Mouse (Mus musculus): Measurements from ENCODE around the gene Jph3.

Jph3 gene

GRCm38 (mm10) chr8:121786542-121786941 lies 57.1 kb downstream of the Jph3 start:
- DNase-seq (ENCODE audit: low spot score in 2 of 2): no peak

DNA sequence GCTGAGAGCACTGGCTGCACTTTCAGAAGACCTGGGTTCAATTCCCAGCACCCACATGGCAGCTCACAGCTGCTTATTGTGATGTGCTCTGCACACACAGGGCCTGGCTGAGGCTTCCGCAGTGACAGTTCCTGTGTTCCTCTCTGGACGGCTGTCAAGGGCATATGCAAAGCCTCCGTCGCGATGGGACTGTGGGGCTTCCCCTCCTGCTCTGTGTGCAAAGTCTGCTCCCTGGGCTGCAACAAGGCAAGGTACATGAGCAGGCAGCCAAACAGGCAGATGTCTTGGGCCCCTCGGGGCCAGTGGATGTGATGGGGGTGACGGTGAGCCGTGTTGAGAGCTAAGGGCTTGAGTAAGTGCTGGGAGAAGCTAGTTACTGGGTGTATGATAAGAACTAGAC lies 59.4 kb downstream of the Jph3 start:
- no peak for DNase-seq (ENCODE audit: low spot score in 2 of 2)

DNA sequence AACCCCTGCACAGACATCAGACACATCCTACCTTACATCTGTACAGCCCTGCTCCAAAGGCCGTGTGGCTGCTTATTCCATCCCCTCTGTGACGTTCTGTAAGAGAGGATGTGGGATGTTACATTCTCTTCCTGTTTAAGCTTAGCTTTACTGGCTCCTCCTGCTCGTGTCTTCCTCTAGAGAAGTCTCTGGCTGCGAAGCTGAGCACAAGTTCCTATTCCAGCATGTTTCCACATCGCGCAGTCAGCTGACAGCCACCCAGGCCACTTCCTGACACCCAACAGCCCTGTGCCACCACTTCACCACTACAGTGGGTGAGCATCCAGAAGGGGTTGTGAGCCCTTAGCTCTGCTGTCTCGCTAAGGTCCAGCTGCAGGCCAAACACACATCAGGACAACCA lies 62.7 kb downstream of the Jph3 start:
- DNase-seq (ENCODE audit: low spot score in 2 of 2): no peak

DNA sequence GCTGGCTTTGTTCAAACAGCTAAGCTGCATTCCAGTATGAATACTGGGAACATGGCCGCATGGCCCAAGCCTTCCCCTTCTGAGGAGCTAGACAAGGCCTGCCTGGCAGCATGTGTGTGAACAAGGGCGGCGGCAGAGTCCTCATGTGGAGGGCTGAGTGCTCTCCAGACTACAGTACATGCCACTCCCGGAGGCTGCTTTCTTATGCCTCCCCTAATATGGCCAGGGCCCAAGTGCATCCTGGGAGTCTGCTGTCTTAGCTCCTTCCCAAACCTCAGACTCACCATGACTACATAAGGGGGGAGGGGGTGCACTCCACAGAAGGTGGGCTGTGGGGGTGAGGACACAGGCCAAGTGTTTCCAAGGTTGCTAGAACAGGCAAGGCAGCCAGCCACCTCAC lies 63.2 kb downstream of the Jph3 start:
- DNase-seq (ENCODE audit: low spot score in 2 of 2): no peak

- DNase-seq (ENCODE audit: low spot score in 2 of 2): no peak
These were observed 64.7 kb downstream of the Jph3 start for GRCm38 (mm10) chr8:121794151-121794550.

DNA sequence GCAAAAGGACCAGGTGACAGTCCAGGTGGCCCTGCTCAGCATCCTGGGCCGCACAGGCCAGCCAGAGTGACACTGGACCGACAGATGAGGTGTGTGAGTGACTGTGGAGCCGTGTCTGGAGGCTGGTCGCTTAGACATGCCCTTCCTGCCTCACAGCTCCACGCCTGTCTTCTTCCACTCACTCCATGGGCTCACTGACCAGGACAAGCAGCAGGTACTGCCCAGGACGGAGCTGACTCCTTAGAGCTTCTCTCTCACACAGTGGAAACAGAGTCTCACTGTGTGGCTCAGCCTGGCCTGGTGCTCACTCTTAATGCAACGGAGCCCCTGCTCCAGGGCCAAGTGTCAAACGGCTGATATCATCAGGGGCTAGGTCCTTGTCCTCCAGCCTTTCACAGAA lies 66.0 kb downstream of the Jph3 start:
- DNase-seq (ENCODE audit: low spot score in 2 of 2): no peak

- no peak for DNase-seq (ENCODE audit: low spot score in 2 of 2)
These were observed 67.0 kb downstream of the Jph3 start for GRCm38 (mm10) chr8:121796406-121796805.

DNA sequence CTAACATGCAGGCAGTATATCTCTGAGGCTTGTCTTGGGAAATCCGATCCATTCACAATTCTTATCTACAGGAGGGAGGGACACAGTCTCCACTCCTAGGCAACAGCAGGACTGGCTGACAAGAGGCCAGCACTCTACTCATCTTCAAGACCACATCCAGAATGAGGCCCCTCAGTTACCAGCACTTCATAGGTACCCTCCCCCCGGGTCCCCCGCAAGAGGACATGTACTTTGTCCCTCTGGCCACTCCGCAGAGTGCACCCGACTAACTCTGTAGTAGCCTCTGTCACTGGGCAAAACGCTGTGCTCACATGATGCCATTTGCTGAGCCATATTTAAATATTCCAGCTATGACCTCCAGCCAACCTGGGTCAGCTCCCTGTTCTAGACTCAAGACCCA lies 69.0 kb downstream of the Jph3 start:
- no peak for DNase-seq (ENCODE audit: low spot score in 2 of 2)

DNA sequence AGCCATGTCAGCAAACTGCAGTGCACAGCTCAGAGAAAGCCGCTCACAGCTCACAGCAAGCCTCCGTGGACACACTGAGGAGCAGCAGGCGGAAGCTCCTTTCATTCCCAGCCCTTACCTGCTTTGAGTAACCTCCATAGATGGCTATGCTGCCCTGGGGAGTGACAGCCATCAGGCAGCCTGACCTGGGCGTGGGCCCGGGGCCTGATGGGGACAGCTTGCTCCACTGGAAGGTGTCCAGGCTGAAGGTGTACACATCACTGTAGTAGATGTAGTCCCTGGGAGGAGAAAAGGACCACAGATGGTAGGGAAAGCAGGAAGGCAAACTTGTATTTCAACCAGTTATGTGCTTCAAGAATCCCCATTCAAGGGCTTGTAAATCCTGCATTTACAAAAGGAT lies 75.4 kb downstream of the Jph3 start:
- DNase-seq (ENCODE audit: low spot score in 2 of 2): no peak

DNA sequence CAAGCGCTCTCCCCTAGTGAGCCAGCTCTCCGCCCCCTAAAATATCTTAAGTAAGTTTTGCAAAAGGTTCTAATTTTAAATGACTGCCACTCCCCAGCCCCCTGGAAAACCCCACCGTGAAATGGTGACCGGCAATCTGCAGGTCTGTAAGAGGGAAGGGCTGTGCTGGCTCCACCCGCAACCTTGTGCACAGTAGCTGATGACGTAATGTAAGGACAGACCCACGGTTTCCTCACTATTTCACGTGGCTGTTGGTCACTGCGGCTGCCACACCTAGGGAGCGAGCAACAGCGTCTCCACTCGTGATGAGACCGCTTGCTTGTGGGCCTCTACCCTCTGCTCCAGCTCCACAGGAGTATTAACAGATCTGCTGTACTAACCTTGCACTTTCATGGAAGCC lies 76.7 kb downstream of the Jph3 start:
- DNase-seq (ENCODE audit: low spot score in 2 of 2): no peak

GRCm38 (mm10) chr8:121808032-121808431 lies 78.6 kb downstream of the Jph3 start:
- no peak for DNase-seq (ENCODE audit: low spot score in 2 of 2)

DNA sequence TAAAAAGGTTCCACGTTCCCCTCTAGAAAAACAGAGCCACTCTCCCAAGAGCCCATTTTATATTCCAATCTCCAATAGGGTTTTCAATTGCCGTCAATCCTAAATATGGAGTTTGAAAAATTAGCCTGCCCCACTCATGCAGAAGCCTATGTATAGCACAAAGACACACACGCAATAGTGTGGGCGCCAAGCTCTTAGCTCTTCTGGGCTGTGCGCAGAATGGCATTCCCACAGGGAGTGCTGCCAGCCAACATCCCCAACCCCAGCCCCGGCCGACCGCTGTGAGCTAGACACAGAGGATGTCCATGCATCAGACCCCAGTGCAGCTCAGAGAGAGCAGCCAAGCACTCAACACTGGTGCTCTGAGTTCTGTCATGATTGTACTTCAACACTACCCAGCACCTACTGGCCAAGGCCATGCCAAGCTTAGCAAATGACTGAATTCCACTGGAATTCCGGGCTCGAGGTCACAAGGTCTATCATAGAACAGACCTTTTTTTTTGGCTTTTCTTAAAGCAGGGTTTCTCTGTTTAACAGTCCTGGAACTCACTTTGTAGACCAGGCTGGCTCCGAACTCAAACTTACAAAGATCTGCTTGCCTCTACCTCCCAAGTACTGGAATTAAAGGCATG lies 80.2 kb downstream of the Jph3 start:
- no peak for DNase-seq (ENCODE audit: low spot score in 2 of 2)

DNA sequence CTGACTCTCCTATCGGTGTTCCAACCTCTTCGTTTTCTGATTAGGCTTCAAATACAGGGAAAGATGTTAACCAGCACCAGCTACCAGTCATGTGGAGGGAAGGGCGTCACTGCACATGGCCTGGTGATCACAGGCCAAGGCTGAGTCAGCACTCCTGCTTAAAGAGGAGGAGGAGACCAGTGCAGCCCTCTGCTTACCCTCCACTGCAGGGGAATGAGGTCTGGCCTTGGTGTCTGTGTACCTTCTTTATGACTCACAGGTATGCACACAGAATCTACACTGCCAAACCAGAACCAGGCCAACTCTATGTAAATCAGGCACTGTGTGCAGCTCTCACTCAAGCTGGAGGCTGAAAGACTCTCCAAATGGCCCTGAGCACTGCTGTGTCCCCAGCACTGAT lies 82.1 kb downstream of the Jph3 start:
- DNase-seq (ENCODE audit: low spot score in 2 of 2): no peak

DNA sequence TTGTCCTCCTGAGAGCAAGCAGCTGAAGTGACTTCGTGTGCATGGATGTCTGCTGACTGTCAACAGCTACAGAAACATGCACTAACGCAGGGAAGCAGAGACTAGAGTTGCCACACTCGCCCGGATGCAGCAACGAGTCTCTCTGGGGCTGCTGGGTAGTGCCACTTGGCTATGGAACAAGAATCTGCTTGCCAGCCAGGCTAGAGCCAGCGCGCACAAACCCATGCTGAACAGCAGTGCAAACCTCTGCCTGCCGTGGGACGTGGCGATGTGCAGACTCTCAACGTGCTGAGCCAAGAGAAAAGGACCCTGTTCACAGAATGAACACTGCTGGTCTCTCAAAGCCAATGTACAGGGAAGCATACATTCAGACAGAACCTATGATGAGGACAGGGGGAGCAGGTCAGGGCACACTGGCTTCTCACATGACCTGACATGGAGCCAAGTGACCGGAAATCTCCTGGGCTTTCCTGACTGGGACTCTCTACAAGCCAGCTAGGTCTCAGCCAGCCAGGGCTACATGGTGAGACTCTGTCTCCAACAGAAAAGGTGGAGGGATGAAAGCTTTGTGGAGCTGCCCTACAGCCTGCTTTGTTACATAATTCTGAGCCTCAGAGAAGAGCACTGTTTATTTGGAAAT lies 82.6 kb downstream of the Jph3 start:
- DNase-seq (ENCODE audit: low spot score in 2 of 2): no peak

DNA sequence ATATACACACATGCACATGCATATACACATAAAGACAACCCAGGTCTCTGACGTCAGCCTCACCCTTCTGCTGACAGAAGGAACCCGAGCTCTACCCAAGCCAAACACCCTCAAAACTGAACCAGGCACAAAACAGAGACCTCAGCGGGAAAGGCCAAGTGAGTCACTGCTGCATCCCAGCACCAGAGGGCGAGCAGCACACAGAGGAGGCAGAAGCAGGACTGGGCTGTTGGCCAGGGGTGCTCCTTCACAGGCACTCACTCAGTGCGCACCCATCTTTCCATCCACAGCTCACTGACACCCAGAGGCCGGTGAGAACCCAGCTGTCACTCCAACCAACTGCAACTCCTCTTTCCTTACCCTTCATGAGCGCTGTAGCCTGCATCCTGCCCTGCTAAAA lies 88.8 kb downstream of the Jph3 start:
- peak in 1 of 2 experiments; percentile 6 for DNase-seq (ENCODE audit: low spot score in 2 of 2)

DNA sequence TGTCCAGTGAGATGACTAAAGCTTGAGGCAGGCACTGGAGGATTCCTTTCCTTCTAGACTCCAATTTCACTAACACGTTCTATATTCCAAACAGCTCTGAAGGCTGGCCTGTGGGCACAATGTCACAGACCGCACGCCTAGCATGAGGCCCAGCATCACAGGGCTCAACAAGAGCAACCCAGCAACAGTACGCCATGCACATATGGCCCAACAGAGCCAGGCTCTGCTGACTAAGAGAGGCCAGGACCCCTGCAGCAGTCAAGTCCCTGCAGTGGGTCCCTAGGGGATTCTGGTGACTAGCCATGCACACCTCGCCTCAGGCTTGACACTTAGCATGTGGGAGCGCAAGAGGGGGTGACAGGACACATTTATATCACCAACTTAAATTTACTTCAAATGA lies 91.4 kb downstream of the Jph3 start:
- no peak for DNase-seq (ENCODE audit: low spot score in 2 of 2)

DNA sequence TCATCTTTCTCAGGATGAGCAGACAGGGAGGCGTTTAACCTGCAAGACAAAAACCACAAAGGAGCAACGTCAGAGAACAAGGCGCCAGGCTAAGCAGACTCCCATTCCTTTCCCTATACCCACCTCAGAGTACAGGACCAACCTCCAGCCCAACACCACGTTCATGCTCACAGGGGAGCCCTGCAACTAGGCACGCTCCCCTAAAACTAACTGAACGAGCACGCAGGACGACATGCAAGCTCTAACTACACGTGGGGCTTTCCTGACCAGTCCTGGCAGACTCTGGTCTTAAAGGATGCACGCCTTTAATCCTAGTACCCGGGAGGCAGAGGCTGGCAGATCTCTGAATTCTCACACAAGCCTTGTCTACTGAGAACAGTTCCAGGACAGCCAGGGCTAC lies 91.9 kb downstream of the Jph3 start:
- DNase-seq (ENCODE audit: low spot score in 2 of 2): peak in 1 of 2 experiments; percentile 0

- no peak for DNase-seq (ENCODE audit: low spot score in 2 of 2)
These were observed 92.3 kb downstream of the Jph3 start for GRCm38 (mm10) chr8:121821770-121822169.

- peak in 1 of 2 experiments; percentile 1 for DNase-seq (ENCODE audit: low spot score in 2 of 2)
These were observed 98.3 kb downstream of the Jph3 start for GRCm38 (mm10) chr8:121827726-121828125.

- DNase-seq (ENCODE audit: low spot score in 2 of 2): peak in 1 of 2 experiments; percentile 2
These were observed 99.1 kb downstream of the Jph3 start for GRCm38 (mm10) chr8:121828376-121829023.

- peak; percentile 81 to 90 for DNase-seq (ENCODE audit: low spot score in 2 of 2)
These were observed 99.8 kb downstream of the Jph3 start, which contains the start of gene Klhdc4 for GRCm38 (mm10) chr8:121829048-121829776. Klhdc4 (minus strand) TSS chr8:121829569.

DNA sequence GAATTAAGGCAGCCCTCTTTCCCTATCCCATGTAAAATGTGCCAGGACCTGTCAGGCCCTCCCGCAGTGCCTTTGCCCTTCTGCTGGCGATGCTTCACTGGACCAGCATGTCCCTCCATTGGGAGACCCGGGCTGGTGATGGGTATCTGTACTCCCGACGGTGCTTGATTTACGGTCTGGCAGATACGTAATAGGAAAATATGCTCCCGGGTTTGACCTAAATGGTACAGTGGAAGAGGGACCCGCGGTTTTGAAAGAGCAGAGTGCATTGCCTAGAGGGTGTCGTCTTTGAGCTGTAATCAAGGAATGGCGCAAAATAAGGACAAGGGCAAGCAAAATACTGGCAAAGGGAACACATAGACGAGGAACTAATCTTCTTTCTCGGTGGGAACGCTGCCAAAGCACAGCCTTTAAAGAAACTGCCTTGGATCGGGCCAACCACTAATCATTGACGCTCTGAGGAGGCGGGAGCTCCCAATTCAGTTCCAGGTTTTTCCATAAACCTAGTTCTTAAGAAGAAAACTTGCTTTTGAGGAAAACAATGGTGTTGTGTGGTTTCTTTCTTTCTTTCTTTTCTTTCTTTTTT lies 100.4 kb downstream of the Jph3 start:
- DNase-seq (ENCODE audit: low spot score in 2 of 2): no peak

All from frontal cortex, postnatal 25 days (tissue).